Mouse (Mus musculus) hindbrain, embryonic 12.5 days (tissue): ENCODE results near the gene Best2. TPM values are rescaled to one million over a fixed set of nuclear protein-coding genes. Genes with fewer than 3 reads are reported as not detected.

ENCODE experiments used
- ATAC-seq: fragments of 200-750 bp; cut with Nextera tagmentation; 2 replicates; pipeline ENCODE4 v1.8.0; 2017; ENCODE audit warnings: moderate TSS enrichment; ENCODE audit not compliant: low FRiP score
- H3K27ac ChIP-seq: fragments of 300-500 bp; sonication (generic); 2 replicates; pipeline ENCODE4 v1.5.1; 2016; ENCODE audit warnings: mild to moderate bottlenecking
- H3K27me3 ChIP-seq: fragments of 300-500 bp; sonication (generic); 2 replicates; pipeline ENCODE4 v1.6.1; 2016; ENCODE audit warnings: mild to moderate bottlenecking
- H3K36me3 ChIP-seq: fragments of 300-500 bp; sonication (generic); 2 replicates; pipeline ENCODE4 v1.6.1; 2016; ENCODE audit warnings: mild to moderate bottlenecking
- H3K4me1 ChIP-seq: fragments of 300-500 bp; sonication (generic); 2 replicates; pipeline ENCODE4 v1.6.1; 2016
- H3K4me2 ChIP-seq: fragments of 300-500 bp; sonication (generic); replicated peaks from 2 replicates; pipeline ENCODE4 v1.6.1; 2016; ENCODE audit warnings: mild to moderate bottlenecking
- H3K4me3 ChIP-seq: fragments of 300-500 bp; sonication (generic); 2 replicates; pipeline ENCODE4 v1.5.1; 2016; ENCODE audit warnings: mild to moderate bottlenecking
- H3K9ac ChIP-seq: fragments of 300-500 bp; sonication (generic); 2 replicates; pipeline ENCODE4 v1.6.1; 2016; ENCODE audit warnings: mild to moderate bottlenecking, moderate library complexity
- H3K9me3 ChIP-seq: fragments of 300-500 bp; sonication (generic); replicated peaks from 2 replicates; pipeline ENCODE4 v1.6.1; 2016; ENCODE audit warnings: mild to moderate bottlenecking
- WGBS: fragments of 180-500 bp; shearing (Covaris S2); methylation state at CpG from one replicate; pipeline ENCODE4 v1.1.7; 2016; 5-methylcytosine and 5-hydroxymethylcytosine counted together
- polyA plus RNA-seq: library from polyadenylated mRNA; unstranded; fragments of >200 nt; fragmentation: Nextera tagmentation; extraction: Ambion mirVana; gene quantifications from 2 replicates; pipeline ENCODE4 v1.2.1, GENCODE M21; 2016

Best2 gene
- polyA plus RNA-seq, 1 experiment from 2014 or later = not detected

- peaks cover 37% of the 10 kb centered on the region for H3K27me3 ChIP-seq
- no peaks in the 10 kb centered on the region for H3K9me3 ChIP-seq
- no peak overlapping the region for H3K27ac ChIP-seq
- H3K36me3 ChIP-seq = peaks cover 44% of the 10 kb centered on the region
- no peak overlapping the region for H3K4me2 ChIP-seq
- no peaks in the 10 kb centered on the region for H3K4me1 ChIP-seq
- H3K4me3 ChIP-seq = no peak overlapping the region
- no peak for ATAC-seq
- 77% methylated on average over 10 of the region's 10 CpGs for WGBS
- H3K9ac ChIP-seq = no peak overlapping the region
These were observed 2.4 kb upstream of the Best2 start for GRCm38 (mm10) chr8:85016724-85017123.

GRCm38 (mm10) chr8:85013230-85013840 lies 996 bp downstream of the Best2 start:
- ATAC-seq = peak; percentile 52
- H3K9ac ChIP-seq = peak overlapping the region; percentile 20; the same call in 1 of the 2 replicates
- peak overlapping the region; percentile 50 for H3K4me2 ChIP-seq
- WGBS = 5% methylated on average over 24 of the region's 26 CpGs
- peaks cover 11% of the 10 kb centered on the region for H3K36me3 ChIP-seq
- H3K27me3 ChIP-seq = peaks cover 64% of the 10 kb centered on the region
- H3K27ac ChIP-seq = no peak overlapping the region
- no peaks in the 10 kb centered on the region for H3K9me3 ChIP-seq
- H3K4me1 ChIP-seq = no peaks in the 10 kb centered on the region
- H3K4me3 ChIP-seq = peak overlapping the region; percentile 19

GRCm38 (mm10) chr8:85011242-85011641 lies 3.1 kb downstream of the Best2 start:
- H3K27ac ChIP-seq = no peak overlapping the region
- no peak overlapping the region for H3K4me3 ChIP-seq
- H3K9me3 ChIP-seq = no peaks in the 10 kb centered on the region
- H3K4me1 ChIP-seq = no peaks in the 10 kb centered on the region
- peak overlapping the region; percentile 35; the same call in 1 of the 2 replicates for H3K9ac ChIP-seq
- WGBS = 18% methylated on average over 28 of the region's 28 CpGs
- peaks cover 80% of the 10 kb centered on the region for H3K27me3 ChIP-seq
- H3K4me2 ChIP-seq = no peak overlapping the region
- no peaks in the 10 kb centered on the region for H3K36me3 ChIP-seq
- ATAC-seq = no peak

- no peak overlapping the region for H3K4me3 ChIP-seq
- H3K36me3 ChIP-seq = no peaks in the 10 kb centered on the region; the same call in 1 of the 2 replicates
- WGBS = 20% methylated on average over 25 of the region's 25 CpGs
- no peaks in the 10 kb centered on the region for H3K9me3 ChIP-seq
- H3K9ac ChIP-seq = no peak overlapping the region
- H3K27me3 ChIP-seq = peaks cover 57% of the 10 kb centered on the region
- no peak for ATAC-seq
- no peak overlapping the region for H3K27ac ChIP-seq
- H3K4me1 ChIP-seq = no peaks in the 10 kb centered on the region
- no peak overlapping the region for H3K4me2 ChIP-seq
These were observed 6.6 kb downstream of the Best2 start for GRCm38 (mm10) chr8:85007686-85008085.

GRCm38 (mm10) chr8:84997649-84998295 lies 16.6 kb downstream of the Best2 start:
- H3K4me2 ChIP-seq = peak overlapping the region; percentile 39
- H3K36me3 ChIP-seq = peaks cover 4% of the 10 kb centered on the region; the same call in 1 of the 2 replicates
- H3K9me3 ChIP-seq = no peaks in the 10 kb centered on the region
- H3K4me1 ChIP-seq = peaks cover 10% of the 10 kb centered on the region
- WGBS = 5% methylated on average over 19 of the region's 19 CpGs
- no peak overlapping the region for H3K27ac ChIP-seq
- H3K27me3 ChIP-seq = peaks cover 26% of the 10 kb centered on the region
- no peak overlapping the region for H3K4me3 ChIP-seq
- ATAC-seq = peak; percentile 84
- H3K9ac ChIP-seq = peak overlapping the region; percentile 27

GRCm38 (mm10) chr8:84996978-84997377 lies 17.4 kb downstream of the Best2 start:
- Histone ChIP-seq H3K4me3 (no peak overlapping the region), H3K27me3 (peaks cover 26% of the 10 kb centered on the region), H3K4me2 (no peak overlapping the region), H3K27ac (no peak overlapping the region), H3K4me1 (peaks cover 10% of the 10 kb centered on the region), H3K36me3 (0 out of 2 replicates have a peak, but pooled peaks cover 4% of the 10 kb centered on the region), H3K9me3 (no peaks in the 10 kb centered on the region), H3K9ac (no peak overlapping the region)
- WGBS = 81% methylated on average over 5 of the region's 5 CpGs
- 0 out of 2 replicates have a peak, but pooled peaks have one; percentile 1 for ATAC-seq

GRCm38 (mm10) chr8:84995680-84996079 lies 18.7 kb downstream of the Best2 start:
- Histone ChIP-seq H3K36me3 (0 out of 2 replicates have a peak, but pooled peaks cover 4% of the 10 kb centered on the region), H3K27ac (no peak overlapping the region), H3K4me1 (peaks cover 17% of the 10 kb centered on the region), H3K4me2 (peak overlapping the region; percentile 1; the same call in 1 of the 2 replicates), H3K9ac (peak overlapping the region; percentile 32; the same call in 1 of the 2 replicates), H3K4me3 (no peak overlapping the region), H3K27me3 (peaks cover 26% of the 10 kb centered on the region), H3K9me3 (no peaks in the 10 kb centered on the region)
- 30% methylated on average over 25 of the region's 25 CpGs for WGBS
- no peak for ATAC-seq

- 0 out of 2 replicates have a peak, but pooled peaks cover 4% of the 10 kb centered on the region for H3K36me3 ChIP-seq
- H3K9ac ChIP-seq = no peak overlapping the region
- H3K4me2 ChIP-seq = no peak overlapping the region
- no peak for ATAC-seq
- peaks cover 26% of the 10 kb centered on the region for H3K27me3 ChIP-seq
- H3K9me3 ChIP-seq = no peaks in the 10 kb centered on the region
- no peak overlapping the region for H3K4me3 ChIP-seq
- no peak overlapping the region for H3K27ac ChIP-seq
- WGBS = 93% methylated on average over 9 of the region's 9 CpGs
- peaks cover 19% of the 10 kb centered on the region for H3K4me1 ChIP-seq
These were observed 20.0 kb downstream of the Best2 start for GRCm38 (mm10) chr8:84994375-84994774.

GRCm38 (mm10) chr8:84990836-84991235 lies 23.5 kb downstream of the Best2 start:
- H3K27ac ChIP-seq = peak overlapping the region; percentile 62
- 1% methylated on average over 15 of the region's 15 CpGs for WGBS
- peaks cover 44% of the 10 kb centered on the region for H3K27me3 ChIP-seq

GRCm38 (mm10) chr8:84990349-84990748 lies 24.0 kb downstream of the Best2 start, which contains the start of gene Hook2:
TSS of gene Hook2 (plus strand) at chr8:84990603.
- WGBS = under 1% methylated on average over 28 of the region's 28 CpGs
- peaks cover 44% of the 10 kb centered on the region for H3K27me3 ChIP-seq

More at GRCm38 (mm10) chr8:84990836-84991235, 23.5 kb downstream of the Best2 start:
- H3K36me3 ChIP-seq = 0 out of 2 replicates have a peak, but pooled peaks cover 4% of the 10 kb centered on the region
- H3K4me2 ChIP-seq = peak overlapping the region; percentile 91
- no peaks in the 10 kb centered on the region for H3K9me3 ChIP-seq
- H3K9ac ChIP-seq = peak overlapping the region; percentile 79
- peak overlapping the region; percentile 60 for H3K4me3 ChIP-seq
- H3K4me1 ChIP-seq = peaks cover 22% of the 10 kb centered on the region
- ATAC-seq = peak; percentile 60

GRCm38 (mm10) chr8:84989810-84990209 lies 24.5 kb downstream of the Best2 start:
- peak overlapping the region; percentile 67 for H3K9ac ChIP-seq
- no peaks in the 10 kb centered on the region for H3K9me3 ChIP-seq
- under 1% methylated on average over 15 of the region's 15 CpGs for WGBS
- ATAC-seq = peak; percentile 61
- H3K4me3 ChIP-seq = peak overlapping the region; percentile 60
- H3K27me3 ChIP-seq = peaks cover 43% of the 10 kb centered on the region
- H3K27ac ChIP-seq = peak overlapping the region; percentile 73
- H3K4me1 ChIP-seq = peaks cover 28% of the 10 kb centered on the region
- H3K4me2 ChIP-seq = peak overlapping the region; percentile 91
- H3K36me3 ChIP-seq = 0 out of 2 replicates have a peak, but pooled peaks cover 1% of the 10 kb centered on the region

More at GRCm38 (mm10) chr8:84990349-84990748, 24.0 kb downstream of the Best2 start, which contains the start of gene Hook2:
- H3K4me3 ChIP-seq = peak within 1 kb of the TSS; percentile 60
- no peaks in the 10 kb centered on the region for H3K9me3 ChIP-seq
- H3K27ac ChIP-seq = peak within 1 kb of the TSS; percentile 73
- H3K9ac ChIP-seq = peak within 1 kb of the TSS; percentile 79
- 0 out of 2 replicates have a peak, but pooled peaks cover 4% of the 10 kb centered on the region for H3K36me3 ChIP-seq
- H3K4me1 ChIP-seq = peaks cover 22% of the 10 kb centered on the region
- peak within 1 kb of the TSS; percentile 91 for H3K4me2 ChIP-seq
- ATAC-seq = peak; percentile 91

GRCm38 (mm10) chr8:84989311-84989731 lies 25.0 kb downstream of the Best2 start:
- no peak overlapping the region for H3K4me3 ChIP-seq
- peaks cover 46% of the 10 kb centered on the region for H3K27me3 ChIP-seq
- no peak for ATAC-seq
- H3K4me2 ChIP-seq = peak overlapping the region; percentile 91
- 14% methylated on average over 15 of the region's 15 CpGs for WGBS
- peaks cover 33% of the 10 kb centered on the region for H3K4me1 ChIP-seq
- H3K9me3 ChIP-seq = no peaks in the 10 kb centered on the region
- H3K9ac ChIP-seq = no peak overlapping the region
- no peak overlapping the region for H3K27ac ChIP-seq
- no peaks in the 10 kb centered on the region for H3K36me3 ChIP-seq
